Mouse (Mus musculus) lung, adult 2 months (tissue): ENCODE measurements at regions not wholly inside any gene's neighbourhood (a gene's known extent, or its start where the extent isn't known, plus 50 kb on each side); places are given as distances from the start of the nearest gene placed in this dataset.
"Not testable (repeated sequence)": the region's sequence is repeated elsewhere in the genome, so short reads cannot be mapped to it uniquely, and the experiment has no call there.

ENCODE experiments used
- CTCF ChIP-seq: fragments of 200-500 bp; IDR thresholded peaks from 2 replicates; pipeline ENCODE4 v1.5.1; 2011; ENCODE audit warnings: mild to moderate bottlenecking, low read length, control low read depth; ENCODE audit not compliant: insufficient read depth
- POLR2A ChIP-seq: fragments of 200-500 bp; IDR thresholded peaks from 2 replicates; pipeline ENCODE4 v1.6.1; 2011; ENCODE audit warnings: low read depth, mild to moderate bottlenecking, control low read depth, low read length, borderline replicate concordance; ENCODE audit errors: extremely low read depth

- not testable (repeated sequence) for TF ChIP-seq POLR2A, CTCF
Observed at GRCm38 (mm10) chr14:18428968-18429367, 97.3 kb upstream of the Ube2e1 start.
